In the genomic region with DNA sequence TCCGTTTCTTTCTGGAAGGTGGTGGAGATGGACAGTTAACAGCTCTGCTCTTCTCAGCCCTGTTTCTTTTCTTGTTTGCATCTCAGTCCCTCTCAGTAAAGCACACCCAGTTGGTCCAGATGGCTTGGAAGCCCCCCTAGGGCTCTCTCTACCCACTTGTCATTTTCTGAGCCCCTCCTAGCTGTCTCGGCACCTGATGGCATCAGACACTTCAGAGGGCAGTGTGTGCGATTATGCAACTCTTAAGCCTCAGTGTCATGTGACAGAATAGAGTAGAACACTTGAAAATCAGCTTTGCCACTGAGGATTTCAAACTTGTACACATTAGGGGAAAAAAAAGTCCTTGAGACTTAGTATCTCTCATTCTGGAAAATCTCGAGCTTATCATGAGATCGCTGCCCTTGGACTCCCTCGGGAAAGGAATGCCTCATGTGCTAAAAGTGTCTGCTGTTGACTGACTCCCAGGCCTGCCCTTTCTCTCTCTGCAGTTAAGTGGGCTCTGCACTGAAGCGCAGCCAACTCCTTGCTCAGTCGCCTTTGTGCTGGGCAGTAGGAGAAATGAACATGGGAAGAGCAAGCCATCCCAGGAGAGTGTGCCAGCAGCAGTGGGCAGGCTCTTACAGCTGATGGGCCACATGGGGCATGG, we compare ENCODE assay signal across 12 mouse cellular contexts. TPM values are rescaled to one million over a fixed set of nuclear protein-coding genes. Genes with fewer than 3 reads are reported as not detected.
DNase-seq lines count a peak whose midpoint lies in the region; ATAC-seq and TF ChIP-seq lines count a peak whose summit lies in the region.
"Had no signal": no experiment of that assay in that cellular context is flagged by ENCODE, and none has a peak within 500 bp of the region (broad histone marks: within the 10 kb centered on the region; RNA-seq: fewer than 3 reads in every experiment).

No protein-coding gene starts in this region.

- DNase-seq in gastrocnemius, adult 2 months, result no peak
- DNase-seq in gastrocnemius, postnatal 14 days, result no peak
- no peak for DNase-seq in testis, postnatal 14 days (ENCODE audit: low spot score)
- peak; percentile 58 to 61 for DNase-seq in heart, postnatal 10 days
- no peak for DNase-seq in urinary bladder, adult 2 months (ENCODE audit: low spot score)
- no peak for DNase-seq in midbrain, embryonic 11.5 days (ENCODE audit: low spot score, missing footprints)
- DNase-seq: embryo, embryonic 11 days; spleen, adult 18-20 months had no signal

- no peak for TF ChIP-seq CTCF in gastrocnemius, adult 2 months (IDR thresholded peaks at IDR 0.05)
- TF ChIP-seq CTCF in testis, adult 2 months (IDR thresholded peaks at IDR 0.05; ENCODE audit: control insufficient read depth, insufficient read depth, insufficient replicate concordance, low read depth, low read length), result no peak
- TF ChIP-seq CTCF in olfactory bulb, adult 2 months (IDR thresholded peaks at IDR 0.05; ENCODE audit: insufficient read depth, low read depth, low read length), result no peak

- WGBS in olfactory bulb, adult 2 months, result 37% methylated on average over 8 of the region's 8 CpGs
- 72% methylated on average over 8 of the region's 8 CpGs for WGBS in midbrain, embryonic 11.5 days

- H3K27me3 ChIP-seq in testis, adult 2 months (ENCODE audit: control insufficient read depth, insufficient read depth, low read length), result no peaks in the 10 kb centered on the region
- H3K27me3 ChIP-seq in midbrain, embryonic 11.5 days (ENCODE audit: control insufficient read depth, insufficient read depth, low read length), result no peaks in the 10 kb centered on the region
- H3K27me3 ChIP-seq: hindbrain, embryonic 13.5 days had no signal

- peak overlapping the region; percentile 91 for H3K27ac ChIP-seq in gastrocnemius, adult 2 months
- peak overlapping the region; percentile 39 for H3K27ac ChIP-seq in testis, adult 2 months (ENCODE audit: control insufficient read depth, insufficient read depth, low read depth, low read length)
- H3K27ac ChIP-seq in olfactory bulb, adult 2 months (ENCODE audit: insufficient read depth, low read depth, low read length), result peak overlapping the region; percentile 18
- no peak overlapping the region for H3K27ac ChIP-seq in midbrain, embryonic 11.5 days (ENCODE audit: low read depth, low read length)
- H3K27ac ChIP-seq: hindbrain, embryonic 13.5 days; liver, embryonic 15.5 days had no signal

- H3K36me3 ChIP-seq in testis, adult 2 months (ENCODE audit: control insufficient read depth, insufficient read depth, low read length), result no peaks in the 10 kb centered on the region
- no peaks in the 10 kb centered on the region for H3K36me3 ChIP-seq in midbrain, embryonic 11.5 days (ENCODE audit: control insufficient read depth, insufficient read depth, low read length)
- H3K36me3 ChIP-seq: hindbrain, embryonic 13.5 days had no signal

- TF ChIP-seq POLR2A in testis, adult 2 months (IDR thresholded peaks at IDR 0.05; ENCODE audit: control insufficient read depth, low read depth, low read length), result no peak
- TF ChIP-seq POLR2A in olfactory bulb, adult 2 months (IDR thresholded peaks at IDR 0.05; ENCODE audit: insufficient read depth, low read depth, low read length), result no peak

- peak overlapping the region; percentile 29 for H3K4me3 ChIP-seq in gastrocnemius, adult 2 months
- no peak overlapping the region for H3K4me3 ChIP-seq in testis, adult 2 months (ENCODE audit: control insufficient read depth, low read depth, low read length)
- H3K4me3 ChIP-seq in olfactory bulb, adult 2 months (ENCODE audit: insufficient read depth, low read depth, low read length), result no peak overlapping the region
- no peak overlapping the region for H3K4me3 ChIP-seq in midbrain, embryonic 11.5 days (ENCODE audit: low read depth, low read length)
- H3K4me3 ChIP-seq: hindbrain, embryonic 13.5 days; liver, embryonic 15.5 days had no signal

- H3K9ac ChIP-seq in midbrain, embryonic 11.5 days (ENCODE audit: low read length), result no peak overlapping the region
- H3K9ac ChIP-seq: hindbrain, embryonic 13.5 days; liver, embryonic 15.5 days had no signal

- no peaks in the 10 kb centered on the region for H3K9me3 ChIP-seq in midbrain, embryonic 11.5 days (ENCODE audit: control insufficient read depth, low read length)
- H3K9me3 ChIP-seq: hindbrain, embryonic 13.5 days; liver, embryonic 15.5 days had no signal

- no peak for ATAC-seq in midbrain, embryonic 11.5 days (ENCODE audit: low FRiP score)

- no peaks in the 10 kb centered on the region for H3K4me1 ChIP-seq in testis, adult 2 months (ENCODE audit: control insufficient read depth, insufficient read depth, low read length)
- peaks cover 59% of the 10 kb centered on the region for H3K4me1 ChIP-seq in olfactory bulb, adult 2 months (ENCODE audit: control insufficient read depth, insufficient read depth, low read length)
- no peaks in the 10 kb centered on the region for H3K4me1 ChIP-seq in midbrain, embryonic 11.5 days (ENCODE audit: control insufficient read depth, insufficient read depth, low read length)

- H3K4me2 ChIP-seq in midbrain, embryonic 11.5 days, result no peak overlapping the region
- H3K4me2 ChIP-seq: hindbrain, embryonic 13.5 days; liver, embryonic 15.5 days had no signal

- intact Hi-C loops in gastrocnemius, adult 2 months (cut with DNase I), result loop anchor here (2.0 kb wide), 2 partner anchors 19 to 25 kb away; no protein-coding TSS in a partner anchor
- intact Hi-C loops in gastrocnemius, postnatal 14 days (cut with DNase I; ENCODE audit: low total_unique reads), result no loop called here
- intact Hi-C loops in heart, postnatal 10 days (cut with DNase I), result loop anchor here (2.0 kb wide), 1 partner anchor 25 kb away; no protein-coding TSS in a partner anchor

RNA-seq across cellular contexts. Expression of a gene that starts 27.1 kb away (rescaled TPM):
- total RNA-seq in gastrocnemius, adult 2 months (2021), result 100 to 1,000 TPM; 173 to 208 TPM
- 100 to 1,000 TPM; 228 TPM for total RNA-seq in gastrocnemius, postnatal 14 days (2021)
- polyA plus RNA-seq in testis, adult 2 months (2012; rRNA removed), result 24.7 and 29.7 TPM in 2 replicates
- total RNA-seq in heart, postnatal 10 days (2021), result 100 to 1,000 TPM; 263 to 279 TPM
- not detected in 2 replicates for polyA plus RNA-seq in olfactory bulb, adult 2 months (2012; ENCODE audit: insufficient read depth, insufficient read length, low replicate concordance, missing spikeins)
- 7.0 and 7.9 TPM in 2 replicates for polyA plus RNA-seq in urinary bladder, adult 2 months (2012; rRNA removed)
- polyA plus RNA-seq in midbrain, embryonic 11.5 days (2014; fragmentation: Nextera tagmentation; extraction: Ambion mirVana), result 2.7 and 3.4 TPM in 2 replicates

Comparison
In these comparisons a context has a peak if more than half of its experiments do, and no peak if none do; other contexts are left out.
1. DNase-seq: peak in heart, postnatal 10 days (2 of 2); none in gastrocnemius, adult 2 months (single experiment), gastrocnemius, postnatal 14 days (single experiment), testis, postnatal 14 days (single experiment), urinary bladder, adult 2 months (single experiment) and midbrain, embryonic 11.5 days (single experiment).